Mouse (Mus musculus) bone marrow macrophage, adult 2 months (primary cell): ENCODE data around the gene Lrrc28. TPM values are rescaled to one million over a fixed set of nuclear protein-coding genes. Genes with fewer than 3 reads are reported as not detected.

ENCODE experiments used
- H3K27ac ChIP-seq: 2 replicates; pipeline ENCODE4 v1.5.1; 2012; ENCODE audit warnings: low read depth, low read length; ENCODE audit not compliant: insufficient read depth
- H3K4me1 ChIP-seq: 2 replicates; pipeline ENCODE4 v1.6.1; 2012; ENCODE audit warnings: low read length; ENCODE audit not compliant: control insufficient read depth, insufficient read depth
- H3K4me3 ChIP-seq: 2 replicates; pipeline ENCODE4 v1.5.1; 2012; ENCODE audit warnings: mild to moderate bottlenecking, low read length, moderate library complexity; ENCODE audit not compliant: insufficient read depth
- CTCF ChIP-seq: IDR thresholded peaks from 2 replicates; pipeline ENCODE4 v1.5.1; 2012; ENCODE audit warnings: low read depth, mild to moderate bottlenecking, low read length, moderate library complexity
- POLR2A ChIP-seq: IDR thresholded peaks from 2 replicates; pipeline ENCODE4 v1.6.1; 2012; ENCODE audit warnings: mild to moderate bottlenecking, low read depth, low read length, borderline replicate concordance
- polyA plus RNA-seq: library from polyadenylated mRNA; stranded (reverse); fragments of >200 nt; gene quantifications from 2 replicates; pipeline ENCODE4 v1.2.4, GENCODE M21; 2012; ENCODE audit not compliant: missing spikeins, insufficient read depth, insufficient read length

Lrrc28 gene
- polyA plus RNA-seq, 1 experiment: 7.9 TPM

DNA sequence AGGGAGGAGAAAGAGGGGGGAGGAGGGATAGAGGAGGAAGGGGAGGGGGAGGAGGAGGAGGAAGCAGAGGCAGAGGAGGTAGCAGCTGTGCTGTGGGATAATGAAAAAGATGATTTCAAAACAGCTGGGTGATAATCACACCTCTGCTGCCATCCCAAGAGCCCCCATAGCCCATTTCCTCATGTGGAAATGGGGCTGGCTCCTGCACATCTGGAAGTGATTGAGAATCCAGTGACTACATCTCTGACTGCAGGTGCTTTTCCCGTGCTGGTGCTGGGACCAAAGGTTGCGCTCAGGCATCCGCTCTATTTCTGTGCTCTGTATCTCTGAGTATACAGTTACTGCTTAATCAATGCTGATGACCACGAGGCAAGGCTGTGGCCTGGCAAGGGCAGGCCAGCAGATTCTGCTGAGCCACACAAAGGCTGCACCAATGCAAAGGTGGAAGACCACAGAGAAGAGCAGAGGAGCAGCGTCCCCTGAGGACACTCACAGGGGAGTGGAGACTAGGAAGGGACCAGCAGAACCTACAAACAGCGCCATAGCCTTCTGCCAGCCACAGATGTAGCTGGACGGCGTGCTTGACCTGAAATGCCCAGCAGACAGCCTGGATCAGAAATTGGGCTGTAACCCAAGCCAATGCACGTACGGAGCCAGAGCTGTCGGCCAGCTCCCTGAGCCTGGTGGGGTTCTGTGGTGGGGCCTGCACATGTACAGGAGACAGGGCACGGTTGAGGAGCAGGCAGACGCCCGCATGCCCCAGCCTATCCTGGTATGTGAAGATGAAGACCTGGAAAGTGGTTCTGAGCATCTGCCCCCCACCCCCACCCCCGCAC is 157.9 kb downstream of the Lrrc28 start:
- Histone ChIP-seq H3K4me3 (no peak overlapping the region), H3K27ac (no peak overlapping the region), H3K4me1 (peaks cover 3% of the 10 kb centered on the region; the same call in 1 of the 2 replicates)
- TF ChIP-seq CTCF (no peak), POLR2A (no peak)

DNA sequence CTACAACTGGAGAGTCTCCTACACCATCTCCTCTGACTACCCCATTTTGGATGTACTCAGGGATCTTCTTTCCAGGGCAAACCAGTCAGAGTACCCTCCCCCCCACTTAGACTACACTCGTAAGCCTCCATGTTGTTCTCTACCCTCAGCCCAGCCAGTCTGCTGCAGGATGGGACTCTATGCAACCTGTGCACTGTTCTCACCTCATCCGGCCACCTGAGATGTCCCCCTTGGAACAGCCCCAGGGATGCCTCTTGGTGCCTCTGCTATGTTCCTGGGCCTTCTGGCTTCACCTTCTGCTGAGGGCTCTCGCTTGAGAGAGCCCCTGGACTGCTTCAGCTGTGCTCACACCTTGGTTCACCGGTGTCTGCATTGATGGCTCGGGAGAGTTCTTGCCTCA is 158.7 kb downstream of the Lrrc28 start:
- no peak overlapping the region for H3K4me3 ChIP-seq
- TF ChIP-seq CTCF: no peak
- TF ChIP-seq POLR2A: no peak
- peaks cover 3% of the 10 kb centered on the region; the same call in 1 of the 2 replicates for H3K4me1 ChIP-seq
- no peak overlapping the region for H3K27ac ChIP-seq

DNA sequence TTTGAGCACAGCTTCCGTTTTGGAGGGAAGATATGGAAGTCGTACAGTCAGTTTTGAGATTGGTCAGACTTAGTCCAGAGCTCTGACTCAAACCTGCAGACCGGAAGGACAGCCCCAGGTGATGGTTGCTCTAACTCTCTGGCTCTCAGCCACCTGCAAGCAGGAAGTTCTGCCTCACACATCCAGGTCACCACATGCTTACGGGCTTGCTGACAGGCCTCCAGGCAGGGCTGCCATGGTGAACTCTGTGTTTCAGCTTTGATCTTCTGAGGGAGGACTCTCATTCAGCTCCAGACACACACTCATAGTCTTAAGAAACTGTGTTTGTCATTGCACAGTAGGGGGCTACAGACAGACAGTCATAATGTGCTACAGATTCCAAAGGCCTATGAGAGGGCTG is 161.4 kb downstream of the Lrrc28 start:
- H3K4me1 ChIP-seq: peaks cover 18% of the 10 kb centered on the region
- H3K27ac ChIP-seq: no peak overlapping the region
- no peak overlapping the region for H3K4me3 ChIP-seq
- TF ChIP-seq POLR2A (no peak), CTCF (no peak)

DNA sequence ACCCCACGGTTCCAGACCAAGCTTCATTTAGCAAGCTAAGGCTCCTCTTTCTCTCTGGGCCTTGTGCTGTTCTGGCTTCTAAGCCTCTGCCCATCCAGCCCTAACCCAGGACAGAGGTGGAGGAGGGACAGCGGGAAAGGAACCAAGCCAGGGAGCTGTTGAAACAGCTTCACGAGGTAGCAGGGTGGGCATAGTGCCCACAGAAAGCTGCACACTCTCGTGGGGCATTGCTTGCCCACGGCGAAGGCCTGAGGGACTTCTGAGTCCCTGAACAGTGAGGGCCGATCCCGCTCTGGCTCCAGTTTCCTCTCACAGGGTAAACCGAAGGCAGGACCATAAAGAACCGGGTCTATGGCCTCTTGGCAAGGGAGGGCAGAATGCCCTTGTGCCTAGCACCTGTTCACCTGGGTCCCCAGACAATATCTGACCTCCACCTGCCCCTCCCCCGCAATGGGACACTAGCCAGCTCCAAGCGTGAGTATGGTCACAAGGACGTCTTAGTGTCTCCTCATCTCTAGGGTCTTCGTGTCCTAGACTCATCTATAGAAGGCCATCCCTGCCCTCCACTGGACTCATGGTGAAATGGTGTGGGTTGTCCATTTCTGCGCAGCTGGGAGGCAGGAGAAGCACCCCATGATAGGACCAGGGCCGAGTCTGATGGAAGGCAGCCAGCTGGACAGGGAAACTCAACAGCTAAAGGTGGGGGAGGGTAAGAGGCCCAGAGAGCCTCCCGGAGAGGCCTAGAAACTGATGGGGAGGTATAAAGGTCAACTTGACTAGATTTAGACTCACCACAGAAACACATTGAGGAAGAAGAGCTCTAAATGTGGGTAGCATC is 165.3 kb downstream of the Lrrc28 start:
- Histone ChIP-seq H3K4me1 (peaks cover 28% of the 10 kb centered on the region), H3K27ac (no peak overlapping the region), H3K4me3 (no peak overlapping the region)
- no peak for TF ChIP-seq CTCF
- TF ChIP-seq POLR2A: no peak

DNA sequence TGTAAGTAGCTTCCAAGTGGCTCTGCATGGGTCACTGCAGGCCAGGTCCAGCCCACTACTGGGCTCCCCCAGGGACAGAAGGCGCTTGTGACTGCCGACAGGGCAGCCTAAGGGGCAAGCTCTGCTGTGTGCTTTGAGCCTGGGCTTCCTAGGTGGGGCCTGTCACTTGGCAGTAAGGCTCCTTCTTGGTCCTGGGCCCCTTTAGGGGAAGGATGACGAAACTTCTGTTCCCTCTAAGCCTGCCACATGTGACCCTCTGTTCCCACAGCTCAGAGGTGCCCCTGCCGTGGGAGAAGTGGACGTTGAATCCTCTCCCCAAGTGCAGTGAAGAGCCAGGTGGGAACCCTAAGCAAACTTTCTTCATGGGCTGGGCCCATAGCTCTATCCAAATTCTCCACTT is 165.9 kb downstream of the Lrrc28 start:
- H3K4me1 ChIP-seq: peaks cover 25% of the 10 kb centered on the region

DNA sequence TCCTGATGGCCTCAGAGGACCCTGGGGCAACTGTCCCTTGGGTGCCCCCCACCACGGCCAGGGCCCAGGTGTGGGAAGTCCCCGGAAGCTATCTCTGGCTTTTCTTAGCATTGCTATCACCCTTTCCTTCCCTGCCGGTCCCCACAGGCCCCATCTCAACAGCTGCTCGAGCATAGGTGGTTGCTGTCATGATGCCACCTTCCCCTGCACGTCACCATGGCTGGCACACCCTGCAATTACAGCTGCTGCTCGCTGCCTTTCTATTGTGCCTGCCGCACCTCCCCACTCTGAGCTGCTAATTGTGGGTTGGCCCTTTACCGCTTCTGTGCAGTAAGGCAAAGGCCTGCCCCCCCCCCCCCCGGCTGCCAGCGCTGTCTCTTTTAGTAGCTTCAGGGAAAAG is 167.1 kb downstream of the Lrrc28 start:
- H3K4me1 ChIP-seq: peaks cover 25% of the 10 kb centered on the region
- TF ChIP-seq CTCF: no peak
- TF ChIP-seq POLR2A: no peak
- no peak overlapping the region for H3K27ac ChIP-seq
- H3K4me3 ChIP-seq: no peak overlapping the region

More for the DNA sequence above, 165.9 kb downstream of the Lrrc28 start:
- TF ChIP-seq CTCF (no peak), POLR2A (no peak)
- Histone ChIP-seq H3K27ac (no peak overlapping the region), H3K4me3 (no peak overlapping the region)

DNA sequence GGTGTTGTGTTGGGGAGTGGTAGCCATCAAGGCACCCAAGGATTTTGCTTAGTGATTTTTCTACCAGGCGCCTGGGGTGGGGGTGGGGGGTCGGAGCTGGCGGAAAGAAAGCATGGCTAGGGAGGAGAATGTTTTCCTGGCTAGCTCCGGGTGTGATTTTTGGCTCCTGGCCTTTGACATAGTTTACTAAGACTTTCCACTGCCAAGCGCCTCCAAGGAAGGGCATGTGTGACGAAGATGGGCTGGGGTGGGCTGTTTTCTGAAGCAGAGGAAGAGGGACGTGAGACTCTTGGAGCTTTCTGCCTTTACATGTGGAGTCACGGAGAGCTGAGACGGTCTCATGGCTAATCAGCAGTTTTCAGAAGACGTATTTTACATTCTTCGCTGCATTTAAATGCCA is 173.8 kb downstream of the Lrrc28 start:
- H3K27ac ChIP-seq: no peak overlapping the region
- TF ChIP-seq POLR2A (no peak), CTCF (no peak)
- peaks cover 8% of the 10 kb centered on the region; the same call in 1 of the 2 replicates for H3K4me1 ChIP-seq
- H3K4me3 ChIP-seq: no peak overlapping the region

DNA sequence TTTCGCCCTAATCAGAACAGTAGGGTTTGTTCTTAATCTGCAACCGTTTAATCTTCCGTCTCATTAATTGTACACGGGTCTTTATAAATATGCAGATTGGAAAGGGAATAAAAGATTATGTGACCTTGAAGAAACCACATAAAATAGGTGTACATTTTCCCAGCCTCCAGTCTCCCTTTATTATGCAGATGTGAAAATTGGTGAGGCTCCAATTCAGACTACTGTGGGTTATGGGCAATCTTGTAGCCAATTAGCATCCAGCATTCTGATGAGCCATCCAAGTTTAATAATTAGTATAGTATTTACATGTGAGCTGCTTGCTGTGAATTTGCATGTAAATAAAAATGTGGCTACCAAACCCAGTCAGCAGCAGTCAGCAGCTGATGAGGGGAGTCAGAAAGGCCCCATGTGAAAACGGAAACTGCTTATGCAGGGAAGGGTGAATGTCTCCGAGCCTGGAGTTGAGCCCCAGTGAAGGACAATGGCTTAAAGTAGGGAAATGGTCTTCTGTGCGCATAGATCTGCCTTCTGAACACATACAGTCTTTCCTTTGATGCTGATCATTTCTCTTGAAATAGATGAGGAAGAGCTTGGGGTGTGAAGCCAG is 176.2 kb downstream of the Lrrc28 start:
- TF ChIP-seq CTCF: no peak
- no peak for TF ChIP-seq POLR2A
- Histone ChIP-seq H3K4me3 (no peak overlapping the region), H3K27ac (no peak overlapping the region), H3K4me1 (peaks cover 18% of the 10 kb centered on the region)

DNA sequence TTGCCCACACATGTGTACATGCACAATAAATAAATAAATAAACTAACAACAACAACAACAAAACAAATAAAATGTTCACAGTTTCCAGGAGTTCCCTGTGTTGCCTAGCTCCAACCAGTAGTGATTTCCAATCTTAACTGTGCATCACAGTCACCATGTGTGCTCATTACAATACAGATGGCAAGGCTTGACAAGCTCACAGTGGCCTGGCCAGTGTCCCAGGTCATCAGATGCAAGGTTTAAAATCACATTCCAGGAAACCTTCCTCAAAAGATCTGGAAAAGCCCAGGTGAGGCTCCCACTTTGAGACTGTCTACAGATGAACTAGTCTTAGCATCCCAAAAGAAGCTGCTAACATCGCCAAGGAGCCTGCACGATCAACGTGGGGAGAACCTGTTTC is 176.9 kb downstream of the Lrrc28 start:
- Histone ChIP-seq H3K4me1 (peaks cover 23% of the 10 kb centered on the region), H3K27ac (no peak overlapping the region), H3K4me3 (no peak overlapping the region)
- TF ChIP-seq CTCF (no peak), POLR2A (no peak)
